ENCODE assay signal across 7 mouse cellular contexts in genomic region chr3:121291225-121291559, GRCm38 (mm10). TPM values are rescaled to one million over a fixed set of nuclear protein-coding genes. Genes with fewer than 3 reads are reported as not detected.
DNase-seq lines count a peak whose midpoint lies in the region; ATAC-seq and TF ChIP-seq lines count a peak whose summit lies in the region.

No protein-coding gene starts in this region.

- WGBS in neural tube, embryonic 11.5 days: 4% methylated on average over 7 of the region's 7 CpGs
- WGBS in forebrain, embryonic 10.5 days: 5% methylated on average over 7 of the region's 7 CpGs
- 4% methylated on average over 7 of the region's 7 CpGs for WGBS in limb, embryonic 14.5 days
- 3% methylated on average over 7 of the region's 7 CpGs for WGBS in stomach, embryonic 16.5 days

- no peak for TF ChIP-seq POLR2A in limb, embryonic 14.5 days (IDR thresholded peaks at IDR 0.05; ENCODE audit: borderline replicate concordance, extremely low read depth, insufficient read depth, insufficient read length)

- H3K4me1 ChIP-seq in neural tube, embryonic 11.5 days (ENCODE audit: control insufficient read depth, insufficient read depth, low read length): 0 out of 2 replicates have a peak, but pooled peaks cover 3% of the 10 kb centered on the region
- H3K4me1 ChIP-seq in forebrain, embryonic 10.5 days: peaks cover 20% of the 10 kb centered on the region
- H3K4me1 ChIP-seq in limb, embryonic 14.5 days (ENCODE audit: control insufficient read depth, insufficient read depth, low read length): peaks cover 5% of the 10 kb centered on the region; the same call in 1 of the 2 replicates
- H3K4me1 ChIP-seq in stomach, embryonic 16.5 days (ENCODE audit: control insufficient read depth, insufficient read depth, low read length): no peaks in the 10 kb centered on the region

- H3K36me3 ChIP-seq in neural tube, embryonic 11.5 days (ENCODE audit: control insufficient read depth, insufficient read depth, low read length): no peaks in the 10 kb centered on the region
- no peaks in the 10 kb centered on the region for H3K36me3 ChIP-seq in forebrain, embryonic 10.5 days (replicated peaks)
- H3K36me3 ChIP-seq in limb, embryonic 14.5 days (ENCODE audit: control insufficient read depth, insufficient read depth, low read length): no peaks in the 10 kb centered on the region
- no peaks in the 10 kb centered on the region for H3K36me3 ChIP-seq in stomach, embryonic 16.5 days (ENCODE audit: control insufficient read depth, insufficient read depth, low read length)

- H3K27me3 ChIP-seq in neural tube, embryonic 11.5 days (ENCODE audit: control insufficient read depth, insufficient read depth, low read length): no peaks in the 10 kb centered on the region
- no peaks in the 10 kb centered on the region for H3K27me3 ChIP-seq in forebrain, embryonic 10.5 days (ENCODE audit: poor library complexity, severe bottlenecking)
- H3K27me3 ChIP-seq in limb, embryonic 14.5 days (ENCODE audit: control insufficient read depth, insufficient read depth, low read length): no peaks in the 10 kb centered on the region
- H3K27me3 ChIP-seq in stomach, embryonic 16.5 days (ENCODE audit: control insufficient read depth, insufficient read depth, low read length): no peaks in the 10 kb centered on the region

- no peak; the same call in 1 of the 2 replicates for ATAC-seq in neural tube, embryonic 11.5 days (ENCODE audit: insufficient read depth, low FRiP score, low TSS enrichment)
- peak; percentile 17; the same call in 1 of the 2 replicates for ATAC-seq in limb, embryonic 14.5 days (ENCODE audit: low FRiP score, low read depth)
- no peak; the same call in 1 of the 2 replicates for ATAC-seq in stomach, embryonic 16.5 days (ENCODE audit: insufficient read depth, low FRiP score)

- no peaks in the 10 kb centered on the region for H3K9me3 ChIP-seq in neural tube, embryonic 11.5 days (ENCODE audit: control insufficient read depth, low read length)
- H3K9me3 ChIP-seq in forebrain, embryonic 10.5 days: no peaks in the 10 kb centered on the region
- H3K9me3 ChIP-seq in limb, embryonic 14.5 days (ENCODE audit: control insufficient read depth, low read length): no peaks in the 10 kb centered on the region
- no peaks in the 10 kb centered on the region for H3K9me3 ChIP-seq in stomach, embryonic 16.5 days (replicated peaks; ENCODE audit: control insufficient read depth, low read length)

- DNase-seq in neural tube, embryonic 11.5 days (ENCODE audit: low spot score): no peak
- DNase-seq in neural tube, embryonic 10.5 days (ENCODE audit: extremely low spot score, low spot score): no peak
- DNase-seq in forebrain, embryonic 10.5 days (ENCODE audit: extremely low spot score, low spot score): no peak
- DNase-seq in limb, embryonic 14.5 days (ENCODE audit: low spot score): no peak
- no peak for DNase-seq in urinary bladder, postnatal 25 days (ENCODE audit: low spot score)
- no peak for DNase-seq in layer of hippocampus, adult 11-12 months (ENCODE audit: low spot score)

- H3K4me3 ChIP-seq in neural tube, embryonic 11.5 days (ENCODE audit: low read depth, low read length): peak overlapping the region; percentile 54
- H3K4me3 ChIP-seq in forebrain, embryonic 10.5 days: peak overlapping the region; percentile 65
- H3K4me3 ChIP-seq in limb, embryonic 14.5 days (replicated peaks; ENCODE audit: low read length): peak overlapping the region; percentile 63
- H3K4me3 ChIP-seq in stomach, embryonic 16.5 days (replicated peaks; ENCODE audit: low read length): peak overlapping the region; percentile 65

- H3K27ac ChIP-seq in neural tube, embryonic 11.5 days (ENCODE audit: low read depth, low read length): no peak overlapping the region
- peak overlapping the region; percentile 93 for H3K27ac ChIP-seq in forebrain, embryonic 10.5 days
- peak overlapping the region; percentile 97 for H3K27ac ChIP-seq in limb, embryonic 14.5 days (replicated peaks; ENCODE audit: low read depth, low read length)
- peak overlapping the region; percentile 86 for H3K27ac ChIP-seq in stomach, embryonic 16.5 days (ENCODE audit: low read length)

- H3K4me2 ChIP-seq in neural tube, embryonic 11.5 days (ENCODE audit: low read depth): peak overlapping the region; percentile 43
- H3K4me2 ChIP-seq in limb, embryonic 14.5 days (replicated peaks; ENCODE audit: low read depth, low read length, severe bottlenecking): peak overlapping the region; percentile 58
- H3K4me2 ChIP-seq in stomach, embryonic 16.5 days (ENCODE audit: low read depth, low read length): peak overlapping the region; percentile 62

- H3K9ac ChIP-seq in neural tube, embryonic 11.5 days (ENCODE audit: low read length): peak overlapping the region; percentile 48
- H3K9ac ChIP-seq in limb, embryonic 14.5 days (ENCODE audit: low read depth, low read length, severe bottlenecking): peak overlapping the region; percentile 65
- H3K9ac ChIP-seq in stomach, embryonic 16.5 days (ENCODE audit: low read length): peak overlapping the region; percentile 72

RNA-seq across cellular contexts. Expression of gene Alg14, which starts 0.4 kb away (rescaled TPM):
- 33.7 and 37.7 TPM in 2 replicates for polyA plus RNA-seq in neural tube, embryonic 11.5 days (2014; fragmentation: Nextera tagmentation; extraction: Ambion mirVana)
- polyA plus RNA-seq in forebrain, embryonic 10.5 days (2016; fragmentation: Nextera tagmentation; extraction: Ambion mirVana): 30.9 and 34.0 TPM in 2 replicates
- 21.2 and 23.7 TPM in 2 replicates for polyA plus RNA-seq in limb, embryonic 14.5 days (2012; rRNA removed)
- polyA plus RNA-seq in limb, embryonic 14.5 days (2014; fragmentation: Nextera tagmentation; extraction: Ambion mirVana): 40.3 and 47.4 TPM in 2 replicates
- polyA plus RNA-seq in stomach, embryonic 16.5 days (2015; fragmentation: Nextera tagmentation; extraction: Ambion mirVana): 43.2 and 45.8 TPM in 2 replicates

RNA-seq across cellular contexts. Expression of gene Tmem56, which starts 8.3 kb away (rescaled TPM):
- polyA plus RNA-seq in neural tube, embryonic 11.5 days (2014; fragmentation: Nextera tagmentation; extraction: Ambion mirVana): 1.1 and 1.2 TPM in 2 replicates
- 1.4 and 1.6 TPM in 2 replicates for polyA plus RNA-seq in forebrain, embryonic 10.5 days (2016; fragmentation: Nextera tagmentation; extraction: Ambion mirVana)
- polyA plus RNA-seq in limb, embryonic 14.5 days (2012; rRNA removed): 1.4 and 1.7 TPM in 2 replicates
- 1.6 and 1.8 TPM in 2 replicates for polyA plus RNA-seq in limb, embryonic 14.5 days (2014; fragmentation: Nextera tagmentation; extraction: Ambion mirVana)
- 1.9 and 2.3 TPM in 2 replicates for polyA plus RNA-seq in stomach, embryonic 16.5 days (2015; fragmentation: Nextera tagmentation; extraction: Ambion mirVana)
